In genomic region chr7:144823988-144824387, GRCm38 (mm10) we compare ENCODE assay signal across 21 mouse cellular contexts. TPM values are rescaled to one million over a fixed set of nuclear protein-coding genes. Genes with fewer than 3 reads are reported as not detected.
A peak's percentile ranks its signal among the peaks of the same experiment; 100 is the strongest.
DNase-seq lines count a peak whose midpoint lies in the region; ATAC-seq lines count a peak whose summit lies in the region.
"Had no signal": no experiment of that assay in that cellular context is flagged by ENCODE, and none has a peak within 500 bp of the region (broad histone marks: within the 10 kb centered on the region; RNA-seq: fewer than 3 reads in every experiment).

No protein-coding gene starts in this region.

- no peaks in the 10 kb centered on the region for H3K4me1 ChIP-seq in kidney, embryonic 16.5 days (ENCODE audit: insufficient read depth, low read length)
- H3K4me1 ChIP-seq: liver, embryonic 15.5 days had no signal

- DNase-seq in cerebellum, postnatal 10 days = peak; percentile 62 to 63
- peak; percentile 14 for DNase-seq in kidney, adult 11 months
- DNase-seq in adipocyte (ENCODE audit: low spot score) = peak; percentile 2
- DNase-seq in heart, postnatal 36 days = peak; percentile 26 to 32
- DNase-seq: gastrocnemius, postnatal 10 days; right cerebral cortex, adult 18-20 months; thymus, adult 18-20 months had no signal

- intact Hi-C loops in heart, postnatal 36 days (cut with DNase I) = no loop called here

- H3K27me3 ChIP-seq in kidney, embryonic 16.5 days (ENCODE audit: insufficient read depth, low read length) = peaks cover 12% of the 10 kb centered on the region; the same call in 1 of the 2 replicates
- H3K27me3 ChIP-seq: midbrain, embryonic 15.5 days had no signal

- H3K36me3 ChIP-seq in kidney, embryonic 16.5 days (ENCODE audit: insufficient read depth, low read length) = no peaks in the 10 kb centered on the region
- H3K36me3 ChIP-seq: G1E; liver, embryonic 15.5 days; midbrain, embryonic 15.5 days; neural tube, embryonic 13.5 days had no signal

- no peak overlapping the region for H3K4me2 ChIP-seq in kidney, embryonic 16.5 days (replicated peaks; ENCODE audit: low read depth, low read length)
- H3K4me2 ChIP-seq: liver, embryonic 15.5 days; midbrain, embryonic 15.5 days; neural tube, embryonic 13.5 days had no signal

- H3K4me3 ChIP-seq in kidney, embryonic 16.5 days (ENCODE audit: low read length) = no peak overlapping the region
- H3K4me3 ChIP-seq: liver, embryonic 15.5 days; midbrain, embryonic 15.5 days; neural tube, embryonic 13.5 days had no signal

- no peaks in the 10 kb centered on the region for H3K9me3 ChIP-seq in kidney, embryonic 16.5 days (ENCODE audit: low read length)
- H3K9me3 ChIP-seq: liver, embryonic 15.5 days; midbrain, embryonic 15.5 days had no signal

- WGBS in kidney, embryonic 16.5 days = 80% methylated on average over 2 of the region's 2 CpGs

- H3K9ac ChIP-seq in kidney, embryonic 16.5 days (replicated peaks; ENCODE audit: low read length) = no peak overlapping the region
- H3K9ac ChIP-seq: liver, embryonic 15.5 days; midbrain, embryonic 15.5 days; neural tube, embryonic 13.5 days had no signal

- no peak overlapping the region for H3K27ac ChIP-seq in kidney, embryonic 16.5 days (ENCODE audit: low read length)
- H3K27ac ChIP-seq: liver, embryonic 15.5 days; midbrain, embryonic 15.5 days; neural tube, embryonic 13.5 days had no signal

- no peak for ATAC-seq in cerebellum, adult (ENCODE audit: insufficient number of reproducible peaks, low FRiP score, low TSS enrichment)
- no peak for ATAC-seq in kidney, embryonic 16.5 days (ENCODE audit: low FRiP score, low TSS enrichment)
- ATAC-seq in activated CD4-positive, CD25-positive, alpha-beta regulatory T cell, adult 4 months = no peak
- ATAC-seq: forebrain, embryonic 16.5 days; midbrain, embryonic 15.5 days had no signal

RNA-seq across cellular contexts. Expression of gene Fgf3, which starts 13.9 kb away (rescaled TPM):
- polyA plus RNA-seq in kidney, embryonic 16.5 days (2015; fragmentation: Nextera tagmentation; extraction: Ambion mirVana) = 0.58 and 0.87 TPM in 2 replicates
- total RNA-seq in heart, postnatal 36 days (2021) = not detected
- polyA plus RNA-seq in activated CD4-positive, CD25-positive, alpha-beta regulatory T cell, adult 4 months (2017; shearing (Covaris generic)) = not detected
- total RNA-seq: gastrocnemius, postnatal 10 days; layer of hippocampus, postnatal 25 days had no signal
- polyA plus RNA-seq: C2C12; heart, postnatal 0 days; intestine, embryonic 14.5 days; limb, embryonic 11.5 days had no signal

RNA-seq across cellular contexts. Expression of gene Fgf4, which starts 23.2 kb away (rescaled TPM):
- polyA plus RNA-seq in kidney, embryonic 16.5 days (2015; fragmentation: Nextera tagmentation; extraction: Ambion mirVana) = 0.05 TPM in 1 of 2 replicates, not detected in the other
- total RNA-seq in heart, postnatal 36 days (2021) = not detected
- polyA plus RNA-seq in activated CD4-positive, CD25-positive, alpha-beta regulatory T cell, adult 4 months (2017; shearing (Covaris generic)) = not detected
- total RNA-seq: G1E; layer of hippocampus, postnatal 25 days had no signal
- polyA plus RNA-seq: C2C12; forebrain, embryonic 16.5 days; G1E; heart, postnatal 0 days; intestine, embryonic 14.5 days; liver, embryonic 15.5 days; midbrain, embryonic 15.5 days; neural tube, embryonic 13.5 days; spleen, adult 2 months had no signal

Comparison
In these comparisons a context has a peak if more than half of its experiments do, and no peak if none do; other contexts are left out.
1. DNase-seq: peak in every context shown above with its lines; median percentile 62 in cerebellum, postnatal 10 days; 29 in heart, postnatal 36 days; 14 in kidney, adult 11 months; 2 in adipocyte.